Mouse (Mus musculus) limb, embryonic 14.5 days (tissue): ENCODE measurements at regions not wholly inside any gene's neighbourhood (a gene's known extent, or its start where the extent isn't known, plus 50 kb on each side); places are given as distances from the start of the nearest gene placed in this dataset.

Experiments used
- ATAC-seq: fragments of 200-750 bp; cut with Nextera tagmentation; 2 replicates; pipeline ENCODE4 v1.8.0; 2017; ENCODE audit warnings: low read depth, moderate number of reproducible peaks, moderate TSS enrichment; ENCODE audit not compliant: low FRiP score
- DNase-seq: peaks from one replicate; pipeline ENCODE4 v3.0.0-alpha.2; 2015; ENCODE audit warnings: low spot score
- H3K27ac ChIP-seq: fragments of 300-500 bp; sonication (generic); replicated peaks from 2 replicates; pipeline ENCODE4 v1.5.1; 2014; ENCODE audit warnings: low read depth, mild to moderate bottlenecking, low read length, moderate library complexity, mixed read lengths
- H3K27me3 ChIP-seq: fragments of 300-500 bp; sonication (generic); 2 replicates; pipeline ENCODE4 v1.6.1; 2014; ENCODE audit warnings: low read length, mixed read lengths; ENCODE audit not compliant: control insufficient read depth, insufficient read depth
- H3K36me3 ChIP-seq: fragments of 300-500 bp; sonication (generic); 2 replicates; pipeline ENCODE4 v1.6.1; 2014; ENCODE audit warnings: mild to moderate bottlenecking, low read length, moderate library complexity, mixed read lengths; ENCODE audit not compliant: control insufficient read depth, insufficient read depth
- H3K4me1 ChIP-seq: fragments of 300-500 bp; sonication (generic); 2 replicates; pipeline ENCODE4 v1.6.1; 2014; ENCODE audit warnings: antibody characterized with exemption, low read length, mixed read lengths; ENCODE audit not compliant: control insufficient read depth, insufficient read depth
- H3K4me2 ChIP-seq: fragments of 300-500 bp; sonication (generic); replicated peaks from 2 replicates; pipeline ENCODE4 v1.6.1; 2014; ENCODE audit warnings: low read depth, mild to moderate bottlenecking, low read length, moderate library complexity; ENCODE audit not compliant: severe bottlenecking
- H3K4me3 ChIP-seq: fragments of 300-500 bp; sonication (generic); replicated peaks from 2 replicates; pipeline ENCODE4 v1.5.1; 2014; ENCODE audit warnings: low read length
- H3K9ac ChIP-seq: fragments of 300-500 bp; sonication (generic); 2 replicates; pipeline ENCODE4 v1.6.1; 2014; ENCODE audit warnings: mild to moderate bottlenecking, low read depth, low read length, moderate library complexity; ENCODE audit not compliant: severe bottlenecking
- H3K9me3 ChIP-seq: fragments of 300-500 bp; sonication (generic); 2 replicates; pipeline ENCODE4 v1.6.1; 2016; ENCODE audit warnings: low read length; ENCODE audit not compliant: control insufficient read depth
- POLR2A ChIP-seq: fragments of 200-500 bp; IDR thresholded peaks from 2 replicates; pipeline ENCODE4 v1.8.0; 2012; ENCODE audit warnings: inconsistent platforms, mild to moderate bottlenecking, moderate library complexity, borderline replicate concordance; ENCODE audit not compliant: insufficient read depth, insufficient read length; ENCODE audit errors: extremely low read depth
- WGBS: fragments of 180-500 bp; shearing (Covaris S2); extraction: QIAGEN DNeasy Blood & Tissue Kit; methylation state at CpG from one replicate; pipeline ENCODE4 v1.1.7; 2014; 5-methylcytosine and 5-hydroxymethylcytosine counted together

DNA sequence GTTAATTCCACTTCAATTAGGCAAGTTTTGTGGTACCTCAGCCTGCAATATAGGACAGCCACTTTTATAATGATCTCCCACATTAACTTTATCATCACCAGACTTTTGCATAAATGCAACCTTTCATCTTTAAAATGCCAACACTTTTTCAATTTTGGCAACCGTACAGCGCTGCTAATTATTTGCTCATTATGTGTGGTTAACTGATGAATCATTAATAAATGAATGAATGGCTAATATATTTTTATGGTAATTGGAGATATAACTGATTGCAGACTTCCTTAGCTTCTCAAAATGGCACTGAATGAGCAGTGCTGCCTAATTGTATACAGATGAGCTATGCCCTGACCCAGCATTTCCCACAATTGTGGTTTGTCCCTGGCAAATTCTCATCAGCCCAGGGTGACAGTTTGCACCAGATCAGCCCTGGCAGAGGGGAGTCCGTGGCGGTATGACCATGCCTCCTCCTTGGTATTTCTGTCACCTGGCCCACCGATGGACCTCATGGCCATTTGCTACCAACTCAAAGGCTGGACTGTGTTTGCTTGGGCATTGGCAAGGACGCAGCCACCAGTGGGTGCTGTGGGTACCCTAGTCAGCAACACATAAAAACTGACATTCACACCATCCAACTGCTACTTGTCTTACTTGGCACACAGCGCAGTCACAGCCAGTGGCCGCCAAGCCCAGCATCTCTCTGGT is 173.7 kb upstream of the Lmo4 start:
- Histone ChIP-seq H3K36me3 (no peaks in the 10 kb centered on the region), H3K27me3 (no peaks in the 10 kb centered on the region), H3K4me1 (peaks cover 40% of the 10 kb centered on the region), H3K9ac (no peak overlapping the region), H3K9me3 (no peaks in the 10 kb centered on the region), H3K27ac (no peak overlapping the region), H3K4me2 (no peak overlapping the region), H3K4me3 (no peak overlapping the region)
- TF ChIP-seq POLR2A, result no peak
- DNase-seq (no peak), ATAC-seq (no peak)
- WGBS, result 53% methylated on average over 8 of the region's 8 CpGs

DNA sequence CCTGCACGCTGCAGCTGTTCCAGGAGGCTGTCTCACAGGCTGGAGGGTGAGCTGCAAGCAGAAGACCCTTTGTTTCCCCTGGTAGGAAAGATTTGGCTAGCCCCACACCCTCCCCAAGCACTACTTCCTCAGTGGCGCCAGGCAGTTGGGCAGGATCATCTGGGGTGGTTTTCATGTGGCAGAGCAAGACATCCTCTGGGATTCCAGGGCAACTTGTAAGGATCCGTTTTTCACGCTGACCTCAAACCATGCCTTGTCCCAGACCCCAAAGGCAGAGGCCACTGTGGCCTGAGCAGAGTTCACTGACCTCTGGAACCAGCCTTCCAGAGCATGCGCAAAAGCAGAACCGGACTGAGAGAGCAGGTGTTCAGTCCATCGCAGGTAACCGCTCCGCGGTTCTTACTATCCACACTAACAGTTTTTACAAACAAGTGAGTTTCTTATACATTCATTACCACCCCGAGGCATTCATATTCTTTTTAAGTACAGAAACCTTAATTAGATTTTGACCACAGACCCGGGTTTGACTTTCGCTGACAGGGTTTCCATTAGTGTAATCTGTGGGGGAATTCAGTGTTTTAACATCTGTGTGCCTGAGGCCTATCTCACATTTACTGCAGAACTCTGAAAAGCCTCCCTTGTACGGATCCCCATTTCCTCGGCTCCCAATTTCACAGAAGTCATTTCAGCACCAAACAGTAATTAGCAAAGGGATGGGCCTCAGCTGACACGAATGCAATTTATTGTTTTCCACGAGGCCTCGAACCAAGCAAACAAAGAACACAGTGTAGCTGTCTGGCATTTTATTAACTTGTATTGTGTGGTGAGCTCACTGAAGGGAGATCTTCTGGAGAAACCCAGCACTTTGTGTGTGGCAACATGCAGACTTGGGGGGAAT is 172.9 kb upstream of the Lmo4 start:
- DNase-seq, result no peak
- H3K4me2 ChIP-seq, result no peak overlapping the region
- H3K9me3 ChIP-seq, result no peaks in the 10 kb centered on the region
- H3K27ac ChIP-seq, result no peak overlapping the region
- H3K36me3 ChIP-seq, result no peaks in the 10 kb centered on the region
- WGBS, result 22% methylated on average over 18 of the region's 18 CpGs
- no peak overlapping the region for H3K9ac ChIP-seq
- TF ChIP-seq POLR2A, result no peak
- H3K4me1 ChIP-seq, result peaks cover 40% of the 10 kb centered on the region
- no peak overlapping the region for H3K4me3 ChIP-seq
- 0 out of 2 replicates have a peak, but pooled peaks have one; percentile 9 for ATAC-seq
- no peaks in the 10 kb centered on the region for H3K27me3 ChIP-seq

- Histone ChIP-seq H3K27ac (no peak overlapping the region), H3K36me3 (no peaks in the 10 kb centered on the region), H3K4me1 (peaks cover 36% of the 10 kb centered on the region), H3K9me3 (no peaks in the 10 kb centered on the region), H3K9ac (no peak overlapping the region), H3K4me3 (no peak overlapping the region), H3K27me3 (no peaks in the 10 kb centered on the region), H3K4me2 (no peak overlapping the region)
- 60% methylated on average over 15 of the region's 15 CpGs for WGBS
- no peak for TF ChIP-seq POLR2A
- ATAC-seq, result no peak
- DNase-seq, result no peak
Observed at GRCm38 (mm10) chr3:144376463-144377402, 171.7 kb upstream of the Lmo4 start.

DNA sequence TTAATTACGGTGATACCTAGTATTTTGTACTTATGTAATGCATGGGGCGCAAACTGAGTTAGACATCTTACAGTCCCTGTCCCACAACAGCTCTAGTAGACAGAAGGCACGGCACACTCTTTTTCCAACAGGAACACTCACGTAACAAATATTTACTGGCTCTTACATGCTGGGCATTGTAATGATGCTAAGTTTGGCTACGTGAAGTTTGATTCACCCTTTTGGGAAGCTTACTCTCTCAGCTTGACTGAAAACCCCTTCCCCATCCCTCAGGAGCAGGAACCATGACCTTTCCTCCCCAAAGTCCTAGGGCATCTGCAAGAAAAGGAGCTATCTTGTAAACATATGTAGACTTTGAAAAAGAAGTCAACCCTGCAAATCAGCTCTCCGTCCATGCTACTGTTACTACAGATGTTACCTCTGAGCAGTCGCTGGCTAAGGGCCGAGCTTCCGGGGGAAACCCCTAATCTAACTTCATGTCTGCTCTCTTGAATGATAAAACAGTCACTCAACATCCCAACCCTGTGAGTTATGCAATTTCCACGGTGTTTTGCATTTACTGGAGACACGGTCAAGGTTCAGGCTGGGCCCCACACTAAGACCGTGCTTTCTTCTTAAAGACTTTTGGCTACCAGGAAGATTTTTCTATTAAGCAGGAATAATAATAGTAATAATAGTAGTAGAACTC is 170.8 kb upstream of the Lmo4 start:
- DNase-seq (no peak), ATAC-seq (no peak)
- no peaks in the 10 kb centered on the region for H3K36me3 ChIP-seq
- H3K4me2 ChIP-seq, result no peak overlapping the region
- H3K27ac ChIP-seq, result no peak overlapping the region
- no peak for TF ChIP-seq POLR2A
- no peak overlapping the region for H3K9ac ChIP-seq
- 68% methylated on average over 12 of the region's 12 CpGs for WGBS
- no peak overlapping the region for H3K4me3 ChIP-seq
- no peaks in the 10 kb centered on the region for H3K27me3 ChIP-seq
- H3K9me3 ChIP-seq, result no peaks in the 10 kb centered on the region
- peaks cover 31% of the 10 kb centered on the region for H3K4me1 ChIP-seq
